Comparison of ENCODE assay signal across 11 mouse cellular contexts in the genomic region with DNA sequence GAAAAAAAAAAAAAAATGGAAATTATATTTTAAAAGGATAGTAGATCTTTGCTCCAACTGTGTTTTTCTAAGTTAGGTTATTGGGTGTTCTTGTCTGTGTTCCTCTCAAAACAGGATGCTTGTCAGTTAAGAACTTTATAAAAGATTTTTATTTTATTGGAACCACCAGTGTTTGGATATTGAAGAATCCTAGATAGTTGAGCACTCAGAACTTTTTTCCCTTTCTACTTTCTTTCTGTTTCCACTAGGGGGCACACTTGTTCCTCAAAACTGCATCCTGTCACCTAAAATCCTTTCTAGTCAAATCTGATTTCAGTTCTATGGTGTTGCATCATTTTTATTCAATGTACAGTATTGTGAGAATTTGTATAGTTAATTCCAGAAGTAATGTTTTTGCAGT. TPM values are rescaled to one million over a fixed set of nuclear protein-coding genes. Genes with fewer than 3 reads are reported as not detected.
DNase-seq lines count a peak whose midpoint lies in the region; ATAC-seq lines count a peak whose summit lies in the region.
"Had no signal": no experiment of that assay in that cellular context is flagged by ENCODE, and none has a peak within 500 bp of the region (broad histone marks: within the 10 kb centered on the region; RNA-seq: fewer than 3 reads in every experiment).

No protein-coding gene starts in this region.

- ATAC-seq in hindbrain, embryonic 11.5 days (ENCODE audit: low FRiP score): no peak
- no peak for ATAC-seq in hindbrain, embryonic 12.5 days (ENCODE audit: low FRiP score)
- 0 out of 2 replicates have a peak, but pooled peaks have one; percentile 62 for ATAC-seq in erythroblast, adult 5-6 weeks (replicated peaks; ENCODE audit: low FRiP score, poor library complexity, severe bottlenecking)
- ATAC-seq: forebrain, embryonic 16.5 days had no signal

- H3K4me3 ChIP-seq in hindbrain, embryonic 11.5 days (ENCODE audit: low read depth, low read length): no peak overlapping the region
- no peak overlapping the region for H3K4me3 ChIP-seq in hindbrain, embryonic 12.5 days
- H3K4me3 ChIP-seq: liver, embryonic 15.5 days had no signal

- no peak overlapping the region for H3K27ac ChIP-seq in hindbrain, embryonic 11.5 days (ENCODE audit: low read depth, low read length)
- H3K27ac ChIP-seq in hindbrain, embryonic 12.5 days: no peak overlapping the region
- H3K27ac ChIP-seq: liver, embryonic 15.5 days had no signal

- no peaks in the 10 kb centered on the region for H3K27me3 ChIP-seq in hindbrain, embryonic 11.5 days (ENCODE audit: control insufficient read depth, insufficient read depth, low read length)
- H3K27me3 ChIP-seq in hindbrain, embryonic 12.5 days: no peaks in the 10 kb centered on the region
- H3K27me3 ChIP-seq: liver, embryonic 15.5 days had no signal

- DNase-seq in hindbrain, embryonic 11.5 days (ENCODE audit: low spot score): peak; percentile 38
- peak; percentile 77 for DNase-seq in 3T3-L1 (ENCODE audit: low read depth, low spot score)
- peak; percentile 14 for DNase-seq in MEL-GATA-1-ER (ENCODE audit: extremely low read depth, low read depth)
- DNase-seq in right cerebral cortex, postnatal 10 days (ENCODE audit: low spot score in 2 of 2): no peak
- no peak for DNase-seq in yolk sac, embryonic 10.5 days (ENCODE audit: low spot score)
- no peak for DNase-seq in testis, postnatal 14 days (ENCODE audit: low spot score)
- DNase-seq: adrenal gland, postnatal 14 days had no signal

- H3K4me2 ChIP-seq in hindbrain, embryonic 11.5 days (replicated peaks; ENCODE audit: low read depth, low read length): no peak overlapping the region
- no peak overlapping the region for H3K4me2 ChIP-seq in hindbrain, embryonic 12.5 days (replicated peaks)
- H3K4me2 ChIP-seq: liver, embryonic 15.5 days had no signal

- H3K36me3 ChIP-seq in hindbrain, embryonic 11.5 days (ENCODE audit: control insufficient read depth, insufficient read depth, low read length): 0 out of 2 replicates have a peak, but pooled peaks cover 3% of the 10 kb centered on the region
- peaks cover 27% of the 10 kb centered on the region for H3K36me3 ChIP-seq in hindbrain, embryonic 12.5 days

- H3K9ac ChIP-seq in hindbrain, embryonic 11.5 days (ENCODE audit: low read depth, low read length): no peak overlapping the region
- no peak overlapping the region for H3K9ac ChIP-seq in hindbrain, embryonic 12.5 days
- H3K9ac ChIP-seq: liver, embryonic 15.5 days had no signal

- H3K9me3 ChIP-seq in hindbrain, embryonic 11.5 days (ENCODE audit: control insufficient read depth, low read length): no peaks in the 10 kb centered on the region
- no peaks in the 10 kb centered on the region for H3K9me3 ChIP-seq in hindbrain, embryonic 12.5 days (replicated peaks)
- H3K9me3 ChIP-seq: liver, embryonic 15.5 days had no signal

- no peaks in the 10 kb centered on the region for H3K4me1 ChIP-seq in hindbrain, embryonic 11.5 days (replicated peaks; ENCODE audit: control insufficient read depth, insufficient read depth, low read length)
- no peaks in the 10 kb centered on the region for H3K4me1 ChIP-seq in hindbrain, embryonic 12.5 days
- H3K4me1 ChIP-seq: liver, embryonic 15.5 days had no signal

RNA-seq across cellular contexts. Expression of a gene that starts 51.5 kb away (rescaled TPM):
- polyA plus RNA-seq in hindbrain, embryonic 11.5 days (2014; fragmentation: Nextera tagmentation; extraction: Ambion mirVana): 6.6 and 7.2 TPM in 2 replicates
- 20.9 and 21.5 TPM in 2 replicates for polyA plus RNA-seq in hindbrain, embryonic 12.5 days (2016; fragmentation: Nextera tagmentation; extraction: Ambion mirVana)
- 0.63 TPM in 1 of 2 replicates, not detected in the other for total RNA-seq in erythroblast, adult 5-6 weeks (2015; ENCODE audit: low replicate concordance)
- total RNA-seq in erythroblast, adult 5-6 weeks (2017; ENCODE audit: low replicate concordance): not detected in 2 replicates

Comparison
In these comparisons a context has a peak if more than half of its experiments do, and no peak if none do; other contexts are left out.
1. DNase-seq: peak in hindbrain, embryonic 11.5 days (single experiment), 3T3-L1 (single experiment) and MEL-GATA-1-ER (single experiment); none in right cerebral cortex, postnatal 10 days (0 of 2), yolk sac, embryonic 10.5 days (single experiment) and testis, postnatal 14 days (single experiment).